Mouse (Mus musculus) urinary bladder, postnatal 10 days (tissue): Measurements from ENCODE around the gene Grhpr.
"Not testable (repeated sequence)": the region's sequence is repeated elsewhere in the genome, so short reads cannot be mapped to it uniquely, and the experiment has no call there.

Source experiments
- DNase-seq: peaks from one replicate; pipeline ENCODE4 v3.0.0; 2022; ENCODE audit warnings: low spot score

Gene Grhpr

DNA sequence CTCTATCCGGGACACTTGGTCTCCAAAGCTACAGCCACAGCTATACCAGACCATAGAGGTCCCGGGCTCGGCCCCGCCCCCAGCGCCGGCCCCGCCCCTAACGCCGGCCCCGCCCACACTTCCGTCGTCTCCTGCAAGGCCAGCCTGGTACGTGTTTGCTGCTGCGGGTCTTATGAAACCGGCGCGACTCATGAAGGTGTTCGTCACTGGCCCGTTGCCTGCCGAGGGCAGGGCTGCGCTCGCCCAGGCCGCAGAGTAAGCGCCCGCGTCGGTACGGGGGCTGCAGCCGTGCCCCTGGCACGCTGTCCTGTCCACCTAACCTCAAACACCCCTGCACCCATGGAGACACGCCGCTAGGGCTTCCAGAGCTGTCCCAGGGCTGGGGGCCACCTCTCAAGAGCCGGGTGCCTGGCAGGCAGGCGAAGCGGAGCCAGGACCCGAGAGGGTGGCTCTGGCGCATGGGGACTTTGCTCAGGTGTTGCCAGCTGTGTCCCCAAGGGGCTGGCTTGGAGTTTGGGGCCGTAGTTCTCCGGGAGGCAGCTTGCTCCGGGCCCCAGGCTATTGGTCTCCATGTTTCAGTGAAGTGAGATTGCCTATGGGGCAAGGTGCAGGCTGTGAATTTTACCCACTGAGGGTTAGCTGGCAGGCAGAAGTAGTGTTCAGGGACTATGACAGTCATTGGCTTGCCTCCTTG, at the start of gene Grhpr:
Grhpr (plus strand) TSS at position 116 of the 694 bp plus-strand sequence.
- peak; percentile 39 for DNase-seq

GRCm38 (mm10) chr4:44931732-44932131, 49.5 kb upstream of the Grhpr start:
- DNase-seq, result no peak

GRCm38 (mm10) chr4:44938359-44939340, 42.5 kb upstream of the Grhpr start:
- no peak for DNase-seq

DNA sequence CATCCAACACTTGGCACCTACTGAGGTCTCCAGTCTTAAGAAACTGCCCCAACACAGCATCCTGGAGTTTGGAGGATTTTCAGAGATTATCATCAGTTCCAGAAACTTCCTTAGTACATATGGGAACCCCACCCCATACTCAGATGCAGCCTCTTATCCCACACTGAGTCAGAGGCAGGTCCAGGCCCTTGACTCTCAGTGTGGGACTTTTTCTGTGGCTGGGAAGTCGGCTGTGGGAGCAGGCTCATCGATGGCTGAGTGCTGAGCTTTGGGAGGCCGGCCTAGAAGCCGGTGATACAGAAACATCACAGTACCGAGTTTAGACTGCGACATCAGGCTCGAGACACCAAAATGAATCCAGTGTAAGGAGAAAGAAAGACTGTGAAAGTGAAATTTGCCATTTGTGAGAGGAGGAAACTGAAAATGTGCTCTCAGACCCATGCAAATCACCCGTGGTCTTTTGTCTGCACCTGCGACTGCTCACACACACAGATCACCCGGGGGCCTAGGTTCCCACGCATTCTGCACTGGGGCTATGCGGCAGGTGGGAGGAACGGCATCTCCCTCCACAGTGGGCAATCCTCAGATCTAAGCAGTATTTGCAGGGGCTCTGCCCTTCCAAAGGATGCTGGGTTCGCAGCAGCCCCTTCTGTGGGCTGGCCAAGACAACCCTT, 41.5 kb upstream of the Grhpr start:
- DNase-seq, result no peak

GRCm38 (mm10) chr4:44940286-44940685, 40.9 kb upstream of the Grhpr start:
- no peak for DNase-seq

- DNase-seq, result no peak
Observed at GRCm38 (mm10) chr4:44942237-44942636, 39.0 kb upstream of the Grhpr start.

DNA sequence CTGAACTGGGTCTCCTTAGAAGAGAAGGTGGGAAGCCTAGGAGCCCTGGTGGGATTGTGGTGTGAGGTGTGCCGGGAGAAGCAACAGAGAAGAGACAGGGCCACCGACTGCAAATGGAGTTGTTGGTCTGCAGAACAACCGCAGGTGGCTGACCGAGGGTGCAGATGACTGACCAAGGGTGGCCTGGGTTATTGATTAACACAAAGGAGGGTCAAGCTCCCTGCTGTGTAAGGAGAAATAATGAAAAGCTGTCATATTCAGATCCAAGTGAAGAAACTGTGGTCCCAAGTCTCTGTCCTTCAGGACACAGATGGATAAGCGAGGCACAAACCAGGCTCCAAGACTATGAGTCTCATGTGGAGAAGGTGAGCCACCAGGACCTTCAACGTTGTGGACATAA, 37.7 kb upstream of the Grhpr start:
- DNase-seq, result no peak

GRCm38 (mm10) chr4:44944426-44945075, 36.6 kb upstream of the Grhpr start:
- DNase-seq, result no peak

GRCm38 (mm10) chr4:44946126-44946525, 35.1 kb upstream of the Grhpr start:
- not testable (repeated sequence) for DNase-seq

DNA sequence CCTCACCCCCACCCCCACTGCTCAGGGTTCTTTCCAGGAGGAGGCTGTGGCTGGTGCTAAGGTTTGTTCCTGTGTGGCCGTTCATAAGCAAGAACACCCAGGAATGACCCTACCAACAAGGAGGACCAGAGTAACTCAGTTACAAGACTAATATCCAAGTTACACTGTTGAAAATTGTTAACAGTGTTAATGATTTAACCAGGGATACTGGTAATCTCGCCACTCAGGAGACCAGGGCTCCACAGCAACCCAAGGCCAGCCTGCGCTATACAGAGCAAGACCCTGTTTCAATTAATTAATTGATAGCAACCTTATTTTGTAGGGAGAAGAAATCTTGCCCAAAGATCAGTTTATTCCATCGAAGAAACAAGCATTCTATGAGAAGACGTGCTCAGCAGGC, 33.7 kb upstream of the Grhpr start:
- DNase-seq, result no peak

DNA sequence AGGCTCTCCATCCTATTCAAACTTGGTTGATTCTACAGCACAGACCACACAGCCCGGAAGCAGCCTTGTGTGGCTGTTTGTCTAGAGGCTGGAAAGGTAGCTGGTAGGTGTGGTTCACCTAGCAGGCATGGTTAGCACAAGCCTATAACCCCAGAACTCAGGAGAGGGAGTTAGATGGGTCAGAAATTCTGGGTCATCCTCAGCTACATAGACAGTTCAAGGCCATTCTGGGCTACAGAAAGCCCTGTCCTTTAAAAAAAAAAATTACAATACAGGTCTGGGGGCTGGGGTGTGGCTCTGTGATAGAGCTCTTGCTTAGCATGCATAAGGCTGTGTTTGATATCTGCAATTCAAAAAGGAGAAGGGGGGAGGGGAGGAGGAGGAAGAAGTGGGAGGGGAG, 32.9 kb upstream of the Grhpr start:
- no peak for DNase-seq

- no peak for DNase-seq
Observed at GRCm38 (mm10) chr4:44953041-44953440, 28.2 kb upstream of the Grhpr start.

DNA sequence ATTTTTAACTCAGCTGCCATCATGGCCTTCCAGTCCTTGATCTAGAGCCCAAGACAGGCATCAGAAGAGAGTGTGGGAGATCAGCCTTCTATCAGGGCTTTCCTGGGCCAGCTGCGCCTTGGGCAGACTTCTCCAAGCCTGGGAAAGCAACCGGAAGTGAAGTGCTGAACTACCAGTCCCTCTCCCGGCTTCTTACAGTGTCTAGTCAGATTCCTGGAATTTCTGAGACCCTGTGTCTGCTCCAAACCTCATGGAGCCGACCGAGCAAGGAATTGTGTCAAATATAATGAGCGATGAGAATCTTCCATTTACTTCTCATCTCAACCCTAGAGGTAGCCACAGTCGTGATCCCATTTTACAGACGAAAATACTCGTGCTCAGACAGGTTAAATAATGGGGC, 22.4 kb upstream of the Grhpr start:
- DNase-seq, result no peak

GRCm38 (mm10) chr4:44959220-44959619, 22.0 kb upstream of the Grhpr start:
- no peak for DNase-seq

DNA sequence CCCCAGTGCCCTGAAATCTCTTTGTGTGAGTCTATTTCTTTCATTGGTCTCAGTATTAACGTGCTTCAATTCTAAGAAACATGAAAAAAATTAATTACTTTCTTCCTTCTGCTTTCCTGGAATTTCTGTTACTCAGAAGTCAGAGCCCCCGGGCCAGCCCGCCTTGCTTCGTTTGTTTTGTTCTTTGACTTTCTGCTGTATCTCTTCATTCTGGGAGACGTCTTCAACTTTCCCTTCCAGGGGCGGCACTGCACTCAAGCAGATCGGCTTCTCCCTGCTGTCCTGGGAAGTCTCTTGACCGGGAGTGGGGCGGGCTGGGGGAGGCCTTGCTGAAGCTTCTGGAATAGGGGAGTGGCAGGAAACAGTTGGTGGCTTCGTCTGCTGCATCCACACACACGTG, 18.0 kb upstream of the Grhpr start:
- no peak for DNase-seq

GRCm38 (mm10) chr4:44965175-44965574, 16.0 kb upstream of the Grhpr start:
- DNase-seq, result no peak

DNA sequence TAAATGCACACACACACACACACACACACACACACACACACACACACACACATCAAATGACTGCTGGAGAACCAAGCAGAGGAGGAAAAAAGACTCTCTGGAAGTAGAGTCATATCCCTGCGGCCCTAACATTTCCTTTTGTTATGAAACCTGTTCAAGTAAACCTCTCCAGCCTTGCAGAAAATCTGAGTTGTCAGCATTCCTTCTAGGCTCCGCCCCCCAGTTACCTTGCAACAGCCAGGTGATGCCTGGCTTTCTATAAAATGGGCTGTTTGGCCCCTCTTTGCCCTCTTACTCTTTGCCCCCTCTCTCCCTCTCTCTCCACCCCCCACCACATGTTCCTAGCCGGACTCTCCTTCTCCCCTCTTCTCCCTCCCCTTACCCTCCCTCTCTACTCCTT, 15.5 kb upstream of the Grhpr start:
- no peak for DNase-seq

- no peak for DNase-seq
Observed at GRCm38 (mm10) chr4:44967402-44967801, 13.8 kb upstream of the Grhpr start.

GRCm38 (mm10) chr4:44970056-44970455, 11.1 kb upstream of the Grhpr start:
- DNase-seq, result no peak

DNA sequence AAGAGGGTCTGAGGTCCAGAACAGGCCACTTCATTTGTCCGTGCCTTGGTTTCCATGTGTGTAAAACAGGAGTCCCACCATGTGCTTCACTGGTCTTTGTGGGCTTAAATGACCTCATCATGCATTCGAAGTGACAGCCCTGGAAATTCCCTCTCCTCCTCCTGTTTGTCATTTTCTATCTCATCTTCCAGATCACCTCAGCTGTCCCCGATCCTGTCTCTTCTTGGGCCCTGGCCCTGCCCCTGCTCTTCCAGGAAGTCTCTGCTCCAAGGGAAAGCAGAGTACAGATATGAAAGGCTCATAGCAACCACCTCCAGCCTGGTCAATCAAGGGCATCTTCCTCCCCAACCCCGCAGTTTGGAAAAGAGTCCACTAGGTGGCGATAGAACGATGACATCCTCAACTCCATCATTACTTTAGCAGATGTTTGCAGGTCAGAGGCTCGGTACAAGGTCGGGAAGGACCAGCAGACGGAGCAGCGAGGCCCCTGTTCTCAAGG, 10.5 kb upstream of the Grhpr start:
- DNase-seq, result no peak

- peak; percentile 71 for DNase-seq
Observed at GRCm38 (mm10) chr4:44973450-44973849, 7.7 kb upstream of the Grhpr start.

DNA sequence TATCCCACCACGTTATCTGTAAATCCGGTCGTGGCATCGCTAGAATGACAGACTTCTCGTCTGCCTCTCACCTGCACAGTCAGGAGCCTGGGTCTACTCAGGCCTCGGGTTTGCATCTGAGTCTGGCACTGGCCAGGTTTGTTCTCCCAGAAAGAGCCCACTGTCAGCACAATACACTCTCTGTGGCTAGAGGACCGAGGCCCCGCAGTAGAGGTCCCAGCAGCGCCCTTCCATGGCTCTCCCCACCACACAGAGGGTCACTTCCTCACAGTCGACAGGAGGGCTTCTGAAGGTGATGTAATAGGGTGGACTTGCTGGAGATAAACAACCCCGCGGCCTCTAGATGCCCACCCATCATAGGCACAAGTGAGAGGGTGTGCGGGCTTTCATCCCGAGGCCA, 7.3 kb upstream of the Grhpr start:
- no peak for DNase-seq
